Mouse (Mus musculus): Measurements from ENCODE around the gene Trim26. TPM values are rescaled to one million over a fixed set of nuclear protein-coding genes. Genes with fewer than 3 reads are reported as not detected.

Trim26 gene
- polyA plus RNA-seq, 1 experiment from 2014 or later = 46.6 TPM

Other genes starting within 250 kb of the Trim26 start
- not detected in 2 replicates for gene H2-M9, start 194.5 kb upstream of the Trim26 start, polyA plus RNA-seq (2015; fragmentation: Nextera tagmentation; extraction: Ambion mirVana)
- not detected in 2 replicates for gene H2-M1, start 164.9 kb upstream of the Trim26 start, polyA plus RNA-seq (2015; fragmentation: Nextera tagmentation; extraction: Ambion mirVana)
- gene H2-M10.5, start 64.2 kb upstream of the Trim26 start, polyA plus RNA-seq (2015; fragmentation: Nextera tagmentation; extraction: Ambion mirVana) = not detected in 2 replicates
- gene H2-M10.6, start 25.0 kb upstream of the Trim26 start, polyA plus RNA-seq (2015; fragmentation: Nextera tagmentation; extraction: Ambion mirVana) = not detected in 2 replicates
- gene Trim15, start 30.1 kb downstream of the Trim26 start, polyA plus RNA-seq (2015; fragmentation: Nextera tagmentation; extraction: Ambion mirVana) = 0.22 and 0.58 TPM in 2 replicates
- 1.2 and 2.0 TPM in 2 replicates for gene Trim10, start 32.4 kb downstream of the Trim26 start, polyA plus RNA-seq (2015; fragmentation: Nextera tagmentation; extraction: Ambion mirVana)
- not detected in 2 replicates for gene Trim40, start 53.0 kb downstream of the Trim26 start, polyA plus RNA-seq (2015; fragmentation: Nextera tagmentation; extraction: Ambion mirVana)
- not detected in 2 replicates for gene Trim31, start 61.0 kb downstream of the Trim26 start, polyA plus RNA-seq (2015; fragmentation: Nextera tagmentation; extraction: Ambion mirVana)
- gene Rnf39, start 105.8 kb downstream of the Trim26 start, polyA plus RNA-seq (2015; fragmentation: Nextera tagmentation; extraction: Ambion mirVana) = 0.63 and 0.70 TPM in 2 replicates
- 172 and 177 TPM in 2 replicates for gene Ppp1r11, start 114.6 kb downstream of the Trim26 start, polyA plus RNA-seq (2015; fragmentation: Nextera tagmentation; extraction: Ambion mirVana)
- gene Znrd1, start 121.4 kb downstream of the Trim26 start, polyA plus RNA-seq (2015; fragmentation: Nextera tagmentation; extraction: Ambion mirVana) = 68.3 and 71.8 TPM in 2 replicates
- 4.8 and 6.5 TPM in 2 replicates for gene Znrd1as, start 121.5 kb downstream of the Trim26 start, polyA plus RNA-seq (2015; fragmentation: Nextera tagmentation; extraction: Ambion mirVana)
- 0.43 and 0.57 TPM in 2 replicates for gene 2410137M14Rik, start 144.1 kb downstream of the Trim26 start, polyA plus RNA-seq (2015; fragmentation: Nextera tagmentation; extraction: Ambion mirVana)
- gene H2-M5, start 152.4 kb downstream of the Trim26 start, polyA plus RNA-seq (2015; fragmentation: Nextera tagmentation; extraction: Ambion mirVana) = 3.9 TPM in 2 replicates
- gene Zfp57, start 164.0 kb downstream of the Trim26 start, polyA plus RNA-seq (2015; fragmentation: Nextera tagmentation; extraction: Ambion mirVana) = 262 and 272 TPM in 2 replicates
- 1.6 TPM in 2 replicates for gene Mog, start 186.3 kb downstream of the Trim26 start, polyA plus RNA-seq (2015; fragmentation: Nextera tagmentation; extraction: Ambion mirVana)
- 46.7 and 53.2 TPM in 2 replicates for gene Gabbr1, start 208.8 kb downstream of the Trim26 start, polyA plus RNA-seq (2015; fragmentation: Nextera tagmentation; extraction: Ambion mirVana)